Mouse (Mus musculus): ENCODE results near the gene Hunk.
A peak's percentile ranks its signal among the peaks of the same experiment; 100 is the strongest.

Gene Hunk

GRCm38 (mm10) chr16:90437276-90437675 is 51.5 kb downstream of the Hunk start:
- no peak for DNase-seq (ENCODE audit: low spot score)

GRCm38 (mm10) chr16:90439493-90439892 is 53.7 kb downstream of the Hunk start:
- no peak for DNase-seq (ENCODE audit: low spot score)

GRCm38 (mm10) chr16:90440654-90441053 is 54.8 kb downstream of the Hunk start:
- no peak for DNase-seq (ENCODE audit: low spot score)

- DNase-seq (ENCODE audit: low spot score), result no peak
These were observed 57.2 kb downstream of the Hunk start for GRCm38 (mm10) chr16:90442991-90443390.

GRCm38 (mm10) chr16:90453197-90453596 is 67.4 kb downstream of the Hunk start:
- no peak for DNase-seq (ENCODE audit: low spot score)

- no peak for DNase-seq (ENCODE audit: low spot score)
These were observed 70.8 kb downstream of the Hunk start for GRCm38 (mm10) chr16:90456495-90457125.

- DNase-seq (ENCODE audit: low spot score), result no peak
These were observed 73.2 kb downstream of the Hunk start for GRCm38 (mm10) chr16:90458899-90459610.

- DNase-seq (ENCODE audit: low spot score), result no peak
These were observed 75.6 kb downstream of the Hunk start for GRCm38 (mm10) chr16:90461304-90461905.

- no peak for DNase-seq (ENCODE audit: low spot score)
These were observed 77.0 kb downstream of the Hunk start for GRCm38 (mm10) chr16:90462728-90463275.

- no peak for DNase-seq (ENCODE audit: low spot score)
These were observed 79.3 kb downstream of the Hunk start for GRCm38 (mm10) chr16:90465154-90465553.

GRCm38 (mm10) chr16:90468286-90468685 is 82.5 kb downstream of the Hunk start:
- no peak for DNase-seq (ENCODE audit: low spot score)

- DNase-seq (ENCODE audit: low spot score), result no peak
These were observed 90.0 kb downstream of the Hunk start for GRCm38 (mm10) chr16:90475701-90476229.

GRCm38 (mm10) chr16:90481612-90482011 is 95.8 kb downstream of the Hunk start:
- no peak for DNase-seq (ENCODE audit: low spot score)

GRCm38 (mm10) chr16:90483341-90483740 is 97.5 kb downstream of the Hunk start:
- no peak for DNase-seq (ENCODE audit: low spot score)

GRCm38 (mm10) chr16:90485125-90485524 is 99.3 kb downstream of the Hunk start:
- DNase-seq (ENCODE audit: low spot score), result no peak

GRCm38 (mm10) chr16:90485599-90485998 is 99.8 kb downstream of the Hunk start:
- no peak for DNase-seq (ENCODE audit: low spot score)

- no peak for DNase-seq (ENCODE audit: low spot score)
These were observed 104.3 kb downstream of the Hunk start for GRCm38 (mm10) chr16:90490066-90490465.

- DNase-seq (ENCODE audit: low spot score), result peak; percentile 28
These were observed 106.2 kb downstream of the Hunk start for GRCm38 (mm10) chr16:90491898-90492499.

- no peak for DNase-seq (ENCODE audit: low spot score)
These were observed 111.1 kb downstream of the Hunk start for GRCm38 (mm10) chr16:90496930-90497329.

GRCm38 (mm10) chr16:90497749-90498464 is 112.1 kb downstream of the Hunk start:
- DNase-seq (ENCODE audit: low spot score), result peak; percentile 53

- DNase-seq (ENCODE audit: low spot score), result no peak
These were observed 115.0 kb downstream of the Hunk start for GRCm38 (mm10) chr16:90500809-90501208.

- no peak for DNase-seq (ENCODE audit: low spot score)
These were observed 119.4 kb downstream of the Hunk start for GRCm38 (mm10) chr16:90505252-90505651.
